Mouse (Mus musculus) E14TG2a.4 (cell line): ENCODE measurements around the gene Cgref1.

ENCODE experiments used
- CTCF ChIP-seq: conservative IDR thresholded peaks from 2 replicates; pipeline ENCODE4 v1.5.1; 2014; ENCODE audit warnings: low read length
- NANOG ChIP-seq: IDR thresholded peaks from 2 replicates; pipeline ENCODE4 v1.6.1; 2014; ENCODE audit warnings: borderline replicate concordance, low read length, mixed read lengths
- POU5F1 ChIP-seq: IDR thresholded peaks from 2 replicates; pipeline ENCODE4 v1.6.1; 2014; ENCODE audit warnings: low read length, borderline replicate concordance

GRCm38 (mm10) chr5:30915456-30915855 is 29.9 kb downstream of the Cgref1 start:
- no peak for TF ChIP-seq CTCF
- no peak for TF ChIP-seq POU5F1
- no peak for TF ChIP-seq NANOG
